Mouse (Mus musculus) intestine, postnatal 0 days (tissue): Measurements from ENCODE around the gene Cask. TPM values are rescaled to one million over a fixed set of nuclear protein-coding genes. Genes with fewer than 3 reads are reported as not detected.
A peak's percentile ranks its signal among the peaks of the same experiment; 100 is the strongest.

ENCODE experiments used
- ATAC-seq: fragments of 200-750 bp; cut with Nextera tagmentation; 2 replicates; pipeline ENCODE4 v1.8.0; 2017; ENCODE audit warnings: mild to moderate bottlenecking, moderate TSS enrichment, moderate library complexity
- H3K27ac ChIP-seq: fragments of 300-500 bp; sonication (generic); 2 replicates; pipeline ENCODE4 v1.5.1; 2014; ENCODE audit warnings: mild to moderate bottlenecking, low read depth, low read length, moderate library complexity
- H3K27me3 ChIP-seq: fragments of 300-500 bp; sonication (generic); replicated peaks from 2 replicates; pipeline ENCODE4 v1.6.1; 2014; ENCODE audit warnings: low read length, mixed read lengths; ENCODE audit not compliant: control insufficient read depth, insufficient read depth
- H3K36me3 ChIP-seq: fragments of 300-500 bp; sonication (generic); 2 replicates; pipeline ENCODE4 v1.6.1; 2014; ENCODE audit warnings: mild to moderate bottlenecking, moderate library complexity; ENCODE audit not compliant: control insufficient read depth, insufficient read depth
- H3K4me1 ChIP-seq: fragments of 300-500 bp; sonication (generic); replicated peaks from 2 replicates; pipeline ENCODE4 v1.6.1; 2014; ENCODE audit warnings: antibody characterized with exemption, low read length, mixed read lengths; ENCODE audit not compliant: control insufficient read depth, insufficient read depth
- H3K4me2 ChIP-seq: fragments of 300-500 bp; sonication (generic); replicated peaks from 2 replicates; pipeline ENCODE4 v1.6.1; 2014; ENCODE audit warnings: low read depth, mild to moderate bottlenecking, moderate library complexity
- H3K4me3 ChIP-seq: fragments of 300-500 bp; sonication (generic); 2 replicates; pipeline ENCODE4 v1.5.1; 2014; ENCODE audit warnings: low read depth, low read length
- H3K9ac ChIP-seq: fragments of 300-500 bp; sonication (generic); 2 replicates; pipeline ENCODE4 v1.6.1; 2014; ENCODE audit warnings: mild to moderate bottlenecking, low read depth, low read length
- H3K9me3 ChIP-seq: fragments of 300-500 bp; sonication (generic); 2 replicates; pipeline ENCODE4 v1.6.1; 2016; ENCODE audit warnings: mixed run types; ENCODE audit not compliant: control insufficient read depth
- CTCF ChIP-seq: sonication (generic); IDR thresholded peaks from 2 replicates; pipeline ENCODE4 v1.5.1; 2016; ENCODE audit warnings: low read depth, mild to moderate bottlenecking, control low read depth, antibody characterized with exemption, moderate library complexity
- WGBS: fragments of 180-500 bp; shearing (Covaris S2); extraction: QIAGEN DNeasy Blood & Tissue Kit; methylation state at CpG from one replicate; pipeline ENCODE4 v1.1.7; 2014; 5-methylcytosine and 5-hydroxymethylcytosine counted together
- polyA plus RNA-seq: library from polyadenylated mRNA; unstranded; fragments of >200 nt; fragmentation: Nextera tagmentation; extraction: Ambion mirVana; gene quantifications from 2 replicates; pipeline ENCODE4 v1.2.1, GENCODE M21; 2015

Cask gene
- polyA plus RNA-seq, 1 experiment from 2014 or later = 9.0 TPM

DNA sequence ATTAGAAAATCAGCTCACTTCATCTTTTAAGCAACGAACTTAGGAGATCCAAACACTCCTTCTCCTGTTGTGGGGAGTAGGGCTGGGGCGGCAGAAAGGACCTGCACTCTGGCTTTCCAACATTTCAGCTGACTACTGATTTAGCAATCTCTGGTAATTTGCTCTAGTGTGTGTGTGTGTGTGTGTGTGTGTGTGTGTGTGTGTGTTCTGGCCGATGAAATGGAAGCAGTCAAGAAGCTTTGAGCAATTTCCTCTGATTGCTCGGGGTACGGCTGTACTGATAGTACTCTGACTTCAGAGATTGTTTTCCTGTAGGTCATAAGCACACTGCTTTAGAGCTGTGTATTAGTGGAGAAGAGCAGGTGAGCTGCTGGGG, 331.8 kb downstream of the Cask start:
- Histone ChIP-seq H3K27ac (no peak overlapping the region), H3K27me3 (no peaks in the 10 kb centered on the region), H3K4me1 (no peaks in the 10 kb centered on the region), H3K4me2 (no peak overlapping the region), H3K9ac (no peak overlapping the region), H3K36me3 (peaks cover 6% of the 10 kb centered on the region; the same call in 1 of the 2 replicates), H3K4me3 (no peak overlapping the region), H3K9me3 (no peaks in the 10 kb centered on the region)
- TF ChIP-seq CTCF = no peak
- ATAC-seq = no peak
- 67% methylated on average over 5 of the region's 5 CpGs for WGBS

- 72% methylated on average over 4 of the region's 4 CpGs for WGBS
- TF ChIP-seq CTCF = no peak
- Histone ChIP-seq H3K4me2 (no peak overlapping the region), H3K36me3 (peaks cover under 1% of the 10 kb centered on the region; the same call in 1 of the 2 replicates), H3K9me3 (no peaks in the 10 kb centered on the region), H3K4me1 (no peaks in the 10 kb centered on the region), H3K4me3 (no peak overlapping the region), H3K27me3 (no peaks in the 10 kb centered on the region), H3K9ac (no peak overlapping the region), H3K27ac (no peak overlapping the region)
- no peak for ATAC-seq
Measured at GRCm38 (mm10) chrX:13518781-13519407, 332.3 kb downstream of the Cask start.

DNA sequence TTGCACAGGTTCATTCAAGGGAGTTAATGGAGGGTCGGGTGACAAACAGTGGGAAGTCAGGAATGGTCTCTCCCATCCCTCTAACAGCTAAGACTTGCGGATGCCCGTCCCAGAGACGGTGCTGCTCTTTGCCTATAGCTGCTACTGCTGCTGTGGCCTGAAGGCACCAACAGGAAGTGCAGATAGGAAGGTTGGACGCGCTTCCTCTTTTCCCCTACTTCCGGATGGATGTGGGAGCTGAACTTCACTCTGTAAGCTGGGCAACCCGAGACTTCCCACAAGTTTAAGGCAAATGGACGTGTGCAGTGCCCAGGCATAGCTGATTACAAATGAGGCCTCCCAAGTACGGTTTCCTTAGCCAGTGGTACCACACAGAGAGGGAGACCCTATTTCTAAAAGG, 333.1 kb downstream of the Cask start:
- WGBS = 68% methylated on average over 10 of the region's 10 CpGs
- no peak for TF ChIP-seq CTCF
- ATAC-seq = no peak
- H3K27ac ChIP-seq = no peak overlapping the region
- H3K36me3 ChIP-seq = no peaks in the 10 kb centered on the region
- no peak overlapping the region for H3K4me2 ChIP-seq
- no peak overlapping the region for H3K4me3 ChIP-seq
- no peaks in the 10 kb centered on the region for H3K27me3 ChIP-seq
- no peaks in the 10 kb centered on the region for H3K4me1 ChIP-seq
- no peaks in the 10 kb centered on the region for H3K9me3 ChIP-seq
- no peak overlapping the region for H3K9ac ChIP-seq

DNA sequence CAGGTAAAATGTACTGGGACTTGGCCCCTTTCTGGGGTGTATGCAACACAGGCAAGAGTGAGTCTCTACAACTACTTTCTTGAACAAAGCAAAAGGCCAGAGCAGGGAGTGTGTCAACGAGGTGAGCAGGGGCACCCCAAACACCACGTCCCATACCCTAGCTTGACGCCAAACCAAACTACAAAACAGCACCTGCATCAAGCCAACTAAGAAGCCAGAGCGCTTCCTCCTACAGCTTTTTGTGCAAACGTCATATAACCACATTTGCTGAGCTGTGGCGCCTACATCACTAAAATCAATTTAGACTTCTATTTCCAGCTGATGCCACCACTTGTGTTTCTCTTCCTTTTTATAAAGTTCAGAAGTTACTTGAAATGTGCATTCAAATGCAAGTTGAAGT, 334.7 kb downstream of the Cask start:
- H3K36me3 ChIP-seq = no peaks in the 10 kb centered on the region
- H3K27me3 ChIP-seq = no peaks in the 10 kb centered on the region; the same call in 1 of the 2 replicates
- no peak overlapping the region for H3K27ac ChIP-seq
- no peaks in the 10 kb centered on the region for H3K9me3 ChIP-seq
- no peak overlapping the region for H3K4me3 ChIP-seq
- no peak for TF ChIP-seq CTCF
- 80% methylated on average over 6 of the region's 6 CpGs for WGBS
- no peak overlapping the region for H3K9ac ChIP-seq
- ATAC-seq = no peak
- no peak overlapping the region for H3K4me2 ChIP-seq
- no peaks in the 10 kb centered on the region for H3K4me1 ChIP-seq

DNA sequence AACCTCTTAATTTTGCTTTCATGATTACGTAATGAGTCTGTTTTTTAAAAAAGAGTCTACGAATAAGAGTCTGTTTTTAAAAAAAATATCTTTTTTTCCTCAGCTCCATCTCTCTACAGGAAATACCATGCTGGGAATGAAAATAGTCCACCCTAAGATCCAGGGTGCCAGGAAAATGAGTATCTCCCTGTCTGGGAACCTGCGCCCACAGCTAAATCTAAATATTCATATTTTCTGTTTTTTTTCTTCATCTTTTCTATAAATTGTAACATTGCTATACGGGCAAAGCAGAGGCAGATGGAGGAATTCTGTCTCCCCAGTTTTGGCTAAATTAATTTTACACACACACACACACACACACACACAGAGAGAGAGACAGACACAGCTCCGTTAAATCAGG, 337.3 kb downstream of the Cask start:
- WGBS = 90% methylated on average over 5 of the region's 5 CpGs
- H3K36me3 ChIP-seq = no peaks in the 10 kb centered on the region
- H3K4me3 ChIP-seq = no peak overlapping the region
- no peak for ATAC-seq
- no peak overlapping the region for H3K4me2 ChIP-seq
- no peaks in the 10 kb centered on the region; the same call in 1 of the 2 replicates for H3K27me3 ChIP-seq
- H3K9me3 ChIP-seq = no peaks in the 10 kb centered on the region
- no peak for TF ChIP-seq CTCF
- H3K9ac ChIP-seq = no peak overlapping the region
- H3K27ac ChIP-seq = no peak overlapping the region
- H3K4me1 ChIP-seq = no peaks in the 10 kb centered on the region

- Histone ChIP-seq H3K36me3 (no peaks in the 10 kb centered on the region), H3K4me1 (no peaks in the 10 kb centered on the region), H3K4me2 (no peak overlapping the region), H3K4me3 (no peak overlapping the region), H3K27me3 (no peaks in the 10 kb centered on the region; the same call in 1 of the 2 replicates), H3K9ac (no peak overlapping the region), H3K9me3 (no peaks in the 10 kb centered on the region), H3K27ac (no peak overlapping the region)
- TF ChIP-seq CTCF = peak; percentile 69
- 52% methylated on average over 2 of the region's 2 CpGs for WGBS
- ATAC-seq = no peak
Measured at GRCm38 (mm10) chrX:13513127-13513526, 338.0 kb downstream of the Cask start.

DNA sequence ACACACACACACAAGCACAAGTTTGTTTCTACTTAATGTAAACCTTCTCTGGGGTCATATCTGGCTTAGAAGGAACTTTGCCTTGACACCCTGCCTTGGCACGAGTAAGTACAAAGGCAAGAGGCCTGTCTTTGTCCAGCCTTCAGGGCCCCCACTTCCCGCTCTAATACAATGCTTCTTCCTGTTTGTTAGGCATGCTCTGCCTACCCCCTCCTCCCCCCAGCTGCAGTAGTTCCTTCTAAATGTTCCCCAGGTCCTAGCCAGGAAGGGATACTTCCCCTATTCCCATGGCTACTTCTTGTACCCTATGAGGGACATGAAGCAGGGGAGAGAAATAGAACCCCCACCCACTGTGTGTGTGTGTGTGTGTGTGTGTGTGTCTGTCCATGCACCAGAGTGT, 344.8 kb downstream of the Cask start:
- Histone ChIP-seq H3K4me1 (no peaks in the 10 kb centered on the region), H3K4me3 (no peak overlapping the region), H3K27me3 (no peaks in the 10 kb centered on the region; the same call in 1 of the 2 replicates), H3K27ac (no peak overlapping the region), H3K9ac (no peak overlapping the region), H3K36me3 (no peaks in the 10 kb centered on the region), H3K9me3 (no peaks in the 10 kb centered on the region), H3K4me2 (no peak overlapping the region)
- no peak for ATAC-seq
- TF ChIP-seq CTCF = no peak
- WGBS = 59% methylated on average over 2 of the region's 2 CpGs
